Mouse (Mus musculus) MEL (cell line): ENCODE results near the gene 1810010D01Rik. TPM values are rescaled to one million over a fixed set of nuclear protein-coding genes. Genes with fewer than 3 reads are reported as not detected.

Experiments used
- DNase-seq: peaks from one replicate; pipeline ENCODE4 v3.0.0; 2011; ENCODE audit warnings: low read depth, low spot score
- H3K27ac ChIP-seq: 2 replicates; pipeline ENCODE4 v1.5.1; 2012; ENCODE audit warnings: low read depth, mild to moderate bottlenecking, control low read depth, low read length, moderate library complexity; ENCODE audit not compliant: control insufficient read depth
- H3K27me3 ChIP-seq, 2 experiments: fragments of 150-350 bp in 1 of 2; sonication (generic) in 1 of 2; 2 replicates each; pipeline ENCODE4 v1.6.1; 2012; ENCODE audit warnings: low read length in 2 of 2, mild to moderate bottlenecking in 2 of 2, improper control_type of control experiment in 1 of 2, moderate library complexity in 1 of 2; ENCODE audit not compliant: insufficient read depth in 2 of 2, control insufficient read depth in 1 of 2
- H3K36me3 ChIP-seq, 2 experiments: 2 replicates each; pipeline ENCODE4 v1.6.1; 2012 to 2014; ENCODE audit warnings: low read length in 2 of 2, improper control_type of control experiment in 1 of 2, inconsistent platforms in 1 of 2, mild to moderate bottlenecking in 1 of 2; ENCODE audit not compliant: insufficient read depth in 2 of 2, control insufficient read depth in 1 of 2
- H3K4me1 ChIP-seq, 2 experiments: fragments of 150-350 bp in 1 of 2; sonication (generic) in 1 of 2; 2 replicates each; pipeline ENCODE4 v1.6.1; 2012; ENCODE audit warnings: low read length in 2 of 2, improper control_type of control experiment in 1 of 2, mild to moderate bottlenecking in 1 of 2; ENCODE audit not compliant: insufficient read depth in 2 of 2, control insufficient read depth in 1 of 2
- H3K4me3 ChIP-seq, 2 experiments: fragments of 150-350 bp in 1 of 2; sonication (generic) in 1 of 2; 2 replicates each; pipeline ENCODE4 v1.5.1; 2012; ENCODE audit warnings: low read depth in 2 of 2, low read length in 2 of 2, mild to moderate bottlenecking in 2 of 2, moderate library complexity in 2 of 2, control low read depth in 1 of 2, improper control_type of control experiment in 1 of 2; ENCODE audit not compliant: control insufficient read depth in 1 of 2, insufficient read depth in 1 of 2
- H3K79me2 ChIP-seq: 2 replicates; pipeline ENCODE4 v1.6.1; 2012; ENCODE audit warnings: mild to moderate bottlenecking, low read length, moderate library complexity; ENCODE audit not compliant: control insufficient read depth, poor library complexity, insufficient read depth
- H3K9ac ChIP-seq: 2 replicates; pipeline ENCODE4 v1.6.1; 2012; ENCODE audit warnings: low read depth, mild to moderate bottlenecking, control low read depth, low read length, moderate library complexity; ENCODE audit not compliant: control insufficient read depth, poor library complexity, severe bottlenecking
- H3K9me3 ChIP-seq: fragments of 150-350 bp; sonication (generic); replicated peaks from 2 replicates; pipeline ENCODE4 v1.6.1; 2012; ENCODE audit warnings: mild to moderate bottlenecking, low read length, improper control_type of control experiment, moderate library complexity; ENCODE audit not compliant: insufficient read depth
- BHLHE40 ChIP-seq: IDR thresholded peaks from 2 replicates; pipeline ENCODE4 v1.6.1; 2012; ENCODE audit warnings: low read depth, mild to moderate bottlenecking, inconsistent platforms, low read length, improper control_type of control experiment, borderline replicate concordance
- CHD1 ChIP-seq: IDR thresholded peaks from 2 replicates; pipeline ENCODE4 v1.6.1; 2012; ENCODE audit warnings: low read depth, mild to moderate bottlenecking, inconsistent platforms, low read length, improper control_type of control experiment
- CHD2 ChIP-seq: IDR thresholded peaks from 2 replicates; pipeline ENCODE4 v1.6.1; 2011; ENCODE audit warnings: low read length, improper control_type of control experiment
- ELF1 ChIP-seq: IDR thresholded peaks from 2 replicates; pipeline ENCODE4 v1.6.1; 2014; ENCODE audit warnings: low read depth, mild to moderate bottlenecking, inconsistent platforms, low read length, improper control_type of control experiment, moderate library complexity
- EP300 ChIP-seq, 2 experiments: IDR thresholded peaks; 2 replicates each; pipeline ENCODE4 v1.6.1; 2011; ENCODE audit warnings: improper control_type of control experiment in 2 of 2, low read length in 2 of 2, low read depth in 1 of 2, mild to moderate bottlenecking in 1 of 2
- GABPA ChIP-seq: IDR thresholded peaks from 2 replicates; pipeline ENCODE4 v1.6.1; 2012; ENCODE audit warnings: low read depth, mild to moderate bottlenecking, inconsistent platforms, low read length, improper control_type of control experiment, moderate library complexity
- MAFK ChIP-seq: IDR thresholded peaks from 2 replicates; pipeline ENCODE4 v1.6.1; 2011; ENCODE audit warnings: low read depth, mild to moderate bottlenecking, low read length, improper control_type of control experiment, borderline replicate concordance
- MAX ChIP-seq: IDR thresholded peaks from 2 replicates; pipeline ENCODE4 v1.6.1; 2011; ENCODE audit warnings: low read length, improper control_type of control experiment
- MEF2A ChIP-seq: IDR thresholded peaks from 2 replicates; pipeline ENCODE4 v1.6.1; 2014; ENCODE audit warnings: low read depth, mild to moderate bottlenecking, inconsistent platforms, low read length, improper control_type of control experiment; ENCODE audit not compliant: poor library complexity, insufficient replicate concordance, severe bottlenecking; ENCODE audit errors: extremely low read depth
- MYC ChIP-seq: IDR thresholded peaks from 2 replicates; pipeline ENCODE4 v1.6.1; 2011; ENCODE audit warnings: low read depth, mild to moderate bottlenecking, low read length, improper control_type of control experiment, moderate library complexity
- NELFE ChIP-seq: IDR thresholded peaks from 2 replicates; pipeline ENCODE4 v1.6.1; 2011; ENCODE audit warnings: low read depth, low read length, improper control_type of control experiment
- RCOR1 ChIP-seq: IDR thresholded peaks from 2 replicates; pipeline ENCODE4 v1.6.1; 2012; ENCODE audit warnings: low read depth, mild to moderate bottlenecking, inconsistent platforms, low read length, improper control_type of control experiment
- SIN3A ChIP-seq: IDR thresholded peaks from 2 replicates; pipeline ENCODE4 v1.6.1; 2012; ENCODE audit warnings: low read length, improper control_type of control experiment, inconsistent platforms
- SMC3 ChIP-seq: IDR thresholded peaks from 2 replicates; pipeline ENCODE4 v1.6.1; 2011; ENCODE audit warnings: low read depth, low read length, improper control_type of control experiment
- TBP ChIP-seq: IDR thresholded peaks from 2 replicates; pipeline ENCODE4 v1.8.0; 2011; ENCODE audit warnings: low read depth, low read length, improper control_type of control experiment
- ZKSCAN1 ChIP-seq: IDR thresholded peaks from 2 replicates; pipeline ENCODE4 v1.6.1; 2012; ENCODE audit warnings: low read depth, mild to moderate bottlenecking, inconsistent platforms, low read length, improper control_type of control experiment, moderate library complexity
- ZMIZ1 ChIP-seq: IDR thresholded peaks from 2 replicates; pipeline ENCODE4 v1.6.1; 2012; ENCODE audit warnings: low read depth, mild to moderate bottlenecking, inconsistent platforms, low read length, improper control_type of control experiment, moderate library complexity
- polyA plus RNA-seq, 2 experiments: library from polyadenylated mRNA; stranded (reverse) in 1 of 2; unstranded in 1 of 2; fragments of >175 nt in 1 of 2; fragments of >200 nt in 1 of 2; gene quantifications; 2 replicates each; pipeline versions ENCODE4 v1.2.1 to v1.2.4; 2012; ENCODE audit warnings: low replicate concordance in 2 of 2, low read depth in 1 of 2; ENCODE audit not compliant: insufficient read length in 2 of 2, insufficient read depth in 1 of 2, missing spikeins in 1 of 2
- total RNA-seq: library from RNA; depleted of rRNA; stranded (reverse); fragments of 300-350 nt; gene quantifications from 2 replicates; pipeline ENCODE4 v1.2.3, GENCODE M21; 2012

The 1810010D01Rik gene
- total and polyA plus RNA-seq, 3 experiments = not detected

- H3K9ac ChIP-seq = no peak overlapping the region
- H3K27me3 ChIP-seq = no peaks in the 10 kb centered on the region
Observed at GRCm38 (mm10) chr7:145173563-145173962, 34.4 kb downstream of the 1810010D01Rik start.

GRCm38 (mm10) chr7:145173116-145173515 lies 34.8 kb downstream of the 1810010D01Rik start:
- Histone ChIP-seq H3K27ac (no peak overlapping the region), H3K4me1 (no peaks in the 10 kb centered on the region), H3K79me2 (no peaks in the 10 kb centered on the region), H3K4me3 (no peak overlapping the region)
- no peak for DNase-seq
- TF ChIP-seq RCOR1 = no peak
- TF ChIP-seq NELFE = no peak
- no peak for TF ChIP-seq ZMIZ1
- TF ChIP-seq CHD2 = no peak
- TF ChIP-seq SMC3 = no peak
- no peak for TF ChIP-seq ZKSCAN1
- TF ChIP-seq MAFK = no peak
- TF ChIP-seq GABPA = no peak
- TF ChIP-seq BHLHE40 = no peak
- no peak for TF ChIP-seq CHD1
- no peak for TF ChIP-seq MYC
- TF ChIP-seq, all 39 proteins: peak for 0
- H3K9ac ChIP-seq = no peak overlapping the region
- H3K36me3 ChIP-seq = no peaks in the 10 kb centered on the region
- no peaks in the 10 kb centered on the region for H3K9me3 ChIP-seq
- no peaks in the 10 kb centered on the region for H3K27me3 ChIP-seq

More at GRCm38 (mm10) chr7:145173563-145173962, 34.4 kb downstream of the 1810010D01Rik start:
- DNase-seq = no peak
- H3K36me3 ChIP-seq = no peaks in the 10 kb centered on the region
- H3K4me3 ChIP-seq = no peak overlapping the region
- H3K4me1 ChIP-seq = no peaks in the 10 kb centered on the region
- H3K79me2 ChIP-seq = no peaks in the 10 kb centered on the region
- TF ChIP-seq MAX (no peak), MEF2A (no peak), GABPA (no peak), ELF1 (no peak), TBP (no peak), SIN3A (no peak)
- no peak overlapping the region for H3K27ac ChIP-seq
- H3K9me3 ChIP-seq = no peaks in the 10 kb centered on the region

DNA sequence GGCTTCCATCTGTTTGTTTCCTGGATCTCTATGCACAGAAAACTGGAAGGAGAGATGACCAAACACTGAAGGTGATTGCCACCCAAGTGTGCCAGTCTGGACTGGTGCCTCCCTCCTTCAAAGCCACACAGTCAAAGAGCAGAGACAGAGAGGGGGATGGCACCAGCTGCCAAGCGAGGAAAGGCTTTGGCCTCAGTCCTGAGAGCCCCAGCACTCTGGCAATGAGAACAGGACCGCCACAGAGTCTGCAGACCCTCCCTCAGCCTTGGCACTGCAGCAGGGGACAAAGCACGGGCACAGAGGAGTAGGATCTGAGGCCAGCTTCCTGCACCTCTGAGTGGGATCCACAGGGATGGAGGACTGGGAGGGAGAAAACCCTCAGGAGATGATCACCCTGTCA lies 38.2 kb downstream of the 1810010D01Rik start:
- Histone ChIP-seq H3K27ac (no peak overlapping the region), H3K4me1 (no peaks in the 10 kb centered on the region), H3K9ac (no peak overlapping the region), H3K36me3 (no peaks in the 10 kb centered on the region)
- no peak for DNase-seq
- TF ChIP-seq ZMIZ1 (no peak), CHD1 (no peak), EP300 (IDR thresholded peaks at IDR 0.05; ENCODE audit: low read depth in 1 of 2, low read length in 2 of 2) (no peak), NELFE (no peak)
- TF ChIP-seq, all 39 proteins: peak for 0
- no peaks in the 10 kb centered on the region for H3K79me2 ChIP-seq
- no peak overlapping the region for H3K4me3 ChIP-seq
- no peaks in the 10 kb centered on the region for H3K27me3 ChIP-seq
- no peaks in the 10 kb centered on the region for H3K9me3 ChIP-seq
